Mouse (Mus musculus): Measurements from ENCODE around the gene Aebp2. TPM values are rescaled to one million over a fixed set of nuclear protein-coding genes. Genes with fewer than 3 reads are reported as not detected.

Gene Aebp2
- polyA plus RNA-seq, 1 experiment from 2014 or later: 11.3 TPM

- peak overlapping the region; percentile 63 for H3K4me2 ChIP-seq (ENCODE audit: low read length)
- H3K4me1 ChIP-seq (ENCODE audit: control insufficient read depth in 2 of 2, insufficient read depth in 2 of 2, low read length in 2 of 2): peaks cover 16 to 22% of the 10 kb centered on the region in 2 experiments
- ATAC-seq (ENCODE audit: insufficient number of reproducible peaks, insufficient read depth, low FRiP score, low read depth): 0 out of 2 replicates have a peak, but pooled peaks have one; percentile 8
- H3K27ac ChIP-seq (replicated peaks in 1 of 2; ENCODE audit: control insufficient read depth in 1 of 2, insufficient read depth in 1 of 2, low read depth in 2 of 2, low read length in 2 of 2): peak overlapping the region; percentile 4 to 61; a peak in 3 of 4 replicates
- H3K4me3 ChIP-seq (ENCODE audit: control insufficient read depth in 1 of 2, insufficient read depth in 1 of 2, low read depth in 1 of 2, low read length in 2 of 2): peak overlapping the region in 1 of 2 experiments; percentile 6; a peak in 1 of 4 replicates
- 67% methylated on average over 8 of the region's 8 CpGs for WGBS
- peak overlapping the region; percentile 11; the same call in 1 of the 2 replicates for H3K9ac ChIP-seq (ENCODE audit: low read length)
- H3K9me3 ChIP-seq (ENCODE audit: control insufficient read depth, low read length): no peaks in the 10 kb centered on the region
- H3K36me3 ChIP-seq (ENCODE audit: control insufficient read depth, insufficient read depth, low read length): no peaks in the 10 kb centered on the region
- H3K27me3 ChIP-seq (ENCODE audit: control insufficient read depth, insufficient read depth, low read length): no peaks in the 10 kb centered on the region
Measured at GRCm38 (mm10) chr6:140667289-140667906, 44.9 kb downstream of the Aebp2 start.

- ATAC-seq (ENCODE audit: insufficient number of reproducible peaks, insufficient read depth, low FRiP score, low read depth): no peak
- 74% methylated on average over 3 of the region's 3 CpGs for WGBS
Measured at GRCm38 (mm10) chr6:140674414-140674813, 52.0 kb downstream of the Aebp2 start.

GRCm38 (mm10) chr6:140676094-140676493 is 53.6 kb downstream of the Aebp2 start:
- Histone ChIP-seq H3K27ac (replicated peaks in 1 of 2; ENCODE audit: control insufficient read depth in 1 of 2, insufficient read depth in 1 of 2, low read depth in 2 of 2, low read length in 2 of 2) (no peak overlapping the region), H3K27me3 (ENCODE audit: control insufficient read depth, insufficient read depth, low read length) (no peaks in the 10 kb centered on the region), H3K4me3 (ENCODE audit: control insufficient read depth in 1 of 2, insufficient read depth in 1 of 2, low read depth in 1 of 2, low read length in 2 of 2) (no peak overlapping the region), H3K36me3 (ENCODE audit: control insufficient read depth, insufficient read depth, low read length) (no peaks in the 10 kb centered on the region), H3K4me2 (ENCODE audit: low read length) (no peak overlapping the region), H3K4me1 (ENCODE audit: control insufficient read depth in 2 of 2, insufficient read depth in 2 of 2, low read length in 2 of 2) (peaks cover 14 to 24% of the 10 kb centered on the region in 2 experiments), H3K9ac (ENCODE audit: low read length) (no peak overlapping the region), H3K9me3 (ENCODE audit: control insufficient read depth, low read length) (no peaks in the 10 kb centered on the region)
- ATAC-seq (ENCODE audit: insufficient number of reproducible peaks, insufficient read depth, low FRiP score, low read depth): no peak
- WGBS: 78% methylated on average over 4 of the region's 4 CpGs

More at GRCm38 (mm10) chr6:140674414-140674813, 52.0 kb downstream of the Aebp2 start:
- no peaks in the 10 kb centered on the region for H3K36me3 ChIP-seq (ENCODE audit: control insufficient read depth, insufficient read depth, low read length)
- H3K4me2 ChIP-seq (ENCODE audit: low read length): no peak overlapping the region
- no peaks in the 10 kb centered on the region for H3K27me3 ChIP-seq (ENCODE audit: control insufficient read depth, insufficient read depth, low read length)
- no peaks in the 10 kb centered on the region for H3K9me3 ChIP-seq (ENCODE audit: control insufficient read depth, low read length)
- H3K4me3 ChIP-seq (ENCODE audit: control insufficient read depth in 1 of 2, insufficient read depth in 1 of 2, low read depth in 1 of 2, low read length in 2 of 2): no peak overlapping the region
- H3K9ac ChIP-seq (ENCODE audit: low read length): no peak overlapping the region
- H3K27ac ChIP-seq (replicated peaks in 1 of 2; ENCODE audit: control insufficient read depth in 1 of 2, insufficient read depth in 1 of 2, low read depth in 2 of 2, low read length in 2 of 2): no peak overlapping the region
- H3K4me1 ChIP-seq (ENCODE audit: control insufficient read depth in 2 of 2, insufficient read depth in 2 of 2, low read length in 2 of 2): peaks cover 12 to 18% of the 10 kb centered on the region in 2 experiments

- Histone ChIP-seq H3K9ac (ENCODE audit: low read length) (no peak overlapping the region), H3K27ac (replicated peaks in 1 of 2; ENCODE audit: control insufficient read depth in 1 of 2, insufficient read depth in 1 of 2, low read depth in 2 of 2, low read length in 2 of 2) (no peak overlapping the region), H3K4me1 (ENCODE audit: control insufficient read depth in 2 of 2, insufficient read depth in 2 of 2, low read length in 2 of 2) (peaks cover 14 to 24% of the 10 kb centered on the region in 2 experiments), H3K4me2 (ENCODE audit: low read length) (no peak overlapping the region), H3K27me3 (ENCODE audit: control insufficient read depth, insufficient read depth, low read length) (no peaks in the 10 kb centered on the region), H3K36me3 (ENCODE audit: control insufficient read depth, insufficient read depth, low read length) (no peaks in the 10 kb centered on the region), H3K4me3 (ENCODE audit: control insufficient read depth in 1 of 2, insufficient read depth in 1 of 2, low read depth in 1 of 2, low read length in 2 of 2) (no peak overlapping the region), H3K9me3 (ENCODE audit: control insufficient read depth, low read length) (no peaks in the 10 kb centered on the region)
- 52% methylated on average over 4 of the region's 4 CpGs for WGBS
- no peak for ATAC-seq (ENCODE audit: insufficient number of reproducible peaks, insufficient read depth, low FRiP score, low read depth)
Measured at GRCm38 (mm10) chr6:140677041-140677440, 54.6 kb downstream of the Aebp2 start.

GRCm38 (mm10) chr6:140677960-140678359 is 55.5 kb downstream of the Aebp2 start:
- Histone ChIP-seq H3K4me1 (ENCODE audit: control insufficient read depth in 2 of 2, insufficient read depth in 2 of 2, low read length in 2 of 2) (peaks cover 18 to 29% of the 10 kb centered on the region in 2 experiments), H3K9me3 (ENCODE audit: control insufficient read depth, low read length) (no peaks in the 10 kb centered on the region), H3K4me3 (ENCODE audit: control insufficient read depth in 1 of 2, insufficient read depth in 1 of 2, low read depth in 1 of 2, low read length in 2 of 2) (no peak overlapping the region), H3K4me2 (ENCODE audit: low read length) (no peak overlapping the region), H3K9ac (ENCODE audit: low read length) (no peak overlapping the region), H3K36me3 (ENCODE audit: control insufficient read depth, insufficient read depth, low read length) (no peaks in the 10 kb centered on the region), H3K27ac (replicated peaks in 1 of 2; ENCODE audit: control insufficient read depth in 1 of 2, insufficient read depth in 1 of 2, low read depth in 2 of 2, low read length in 2 of 2) (0 out of 4 replicates have a peak overlapping the region, but pooled peaks of 1 of the 2 experiments have one; percentile 2), H3K27me3 (ENCODE audit: control insufficient read depth, insufficient read depth, low read length) (no peaks in the 10 kb centered on the region)
- 63% methylated on average over 9 of the region's 9 CpGs for WGBS
- ATAC-seq (ENCODE audit: insufficient number of reproducible peaks, insufficient read depth, low FRiP score, low read depth): no peak

GRCm38 (mm10) chr6:140678658-140679271 is 56.3 kb downstream of the Aebp2 start:
- H3K27me3 ChIP-seq (ENCODE audit: control insufficient read depth, insufficient read depth, low read length): no peaks in the 10 kb centered on the region
- ATAC-seq (ENCODE audit: insufficient number of reproducible peaks, insufficient read depth, low FRiP score, low read depth): no peak
- peak overlapping the region; percentile 31; the same call in 1 of the 2 replicates for H3K9ac ChIP-seq (ENCODE audit: low read length)
- no peak overlapping the region for H3K4me2 ChIP-seq (ENCODE audit: low read length)
- H3K4me1 ChIP-seq (ENCODE audit: control insufficient read depth in 2 of 2, insufficient read depth in 2 of 2, low read length in 2 of 2): peaks cover 23 to 34% of the 10 kb centered on the region in 2 experiments
- H3K27ac ChIP-seq (replicated peaks in 1 of 2; ENCODE audit: control insufficient read depth in 1 of 2, insufficient read depth in 1 of 2, low read depth in 2 of 2, low read length in 2 of 2): peak overlapping the region in 1 of 2 experiments; percentile 25; a peak in 2 of 4 replicates
- no peak overlapping the region for H3K4me3 ChIP-seq (ENCODE audit: control insufficient read depth in 1 of 2, insufficient read depth in 1 of 2, low read depth in 1 of 2, low read length in 2 of 2)
- H3K9me3 ChIP-seq (ENCODE audit: control insufficient read depth, low read length): no peaks in the 10 kb centered on the region
- 36% methylated on average over 15 of the region's 15 CpGs for WGBS
- no peaks in the 10 kb centered on the region for H3K36me3 ChIP-seq (ENCODE audit: control insufficient read depth, insufficient read depth, low read length)

GRCm38 (mm10) chr6:140680713-140681112 is 58.2 kb downstream of the Aebp2 start:
- 53% methylated on average over 7 of the region's 7 CpGs for WGBS
- Histone ChIP-seq H3K27ac (replicated peaks in 1 of 2; ENCODE audit: control insufficient read depth in 1 of 2, insufficient read depth in 1 of 2, low read depth in 2 of 2, low read length in 2 of 2) (no peak overlapping the region), H3K27me3 (ENCODE audit: control insufficient read depth, insufficient read depth, low read length) (no peaks in the 10 kb centered on the region), H3K4me3 (ENCODE audit: control insufficient read depth in 1 of 2, insufficient read depth in 1 of 2, low read depth in 1 of 2, low read length in 2 of 2) (no peak overlapping the region), H3K36me3 (ENCODE audit: control insufficient read depth, insufficient read depth, low read length) (no peaks in the 10 kb centered on the region), H3K9me3 (ENCODE audit: control insufficient read depth, low read length) (no peaks in the 10 kb centered on the region), H3K4me2 (ENCODE audit: low read length) (no peak overlapping the region), H3K4me1 (ENCODE audit: control insufficient read depth in 2 of 2, insufficient read depth in 2 of 2, low read length in 2 of 2) (peaks cover 24 to 29% of the 10 kb centered on the region in 2 experiments), H3K9ac (ENCODE audit: low read length) (no peak overlapping the region)
- no peak for ATAC-seq (ENCODE audit: insufficient number of reproducible peaks, insufficient read depth, low FRiP score, low read depth)

Measured in heart, embryonic 14.5 days (tissue).